Mouse (Mus musculus): ENCODE measurements at regions not wholly inside any gene's neighbourhood (a gene's known extent, or its start where the extent isn't known, plus 50 kb on each side); places are given as distances from the start of the nearest gene placed in this dataset.

GRCm38 (mm10) chr14:86445139-86445538 lies 695.9 kb downstream of the Diaph3 start:
- DNase-seq (ENCODE audit: extremely low spot score in 1 of 2, low spot score in 1 of 2), result no peak

DNA sequence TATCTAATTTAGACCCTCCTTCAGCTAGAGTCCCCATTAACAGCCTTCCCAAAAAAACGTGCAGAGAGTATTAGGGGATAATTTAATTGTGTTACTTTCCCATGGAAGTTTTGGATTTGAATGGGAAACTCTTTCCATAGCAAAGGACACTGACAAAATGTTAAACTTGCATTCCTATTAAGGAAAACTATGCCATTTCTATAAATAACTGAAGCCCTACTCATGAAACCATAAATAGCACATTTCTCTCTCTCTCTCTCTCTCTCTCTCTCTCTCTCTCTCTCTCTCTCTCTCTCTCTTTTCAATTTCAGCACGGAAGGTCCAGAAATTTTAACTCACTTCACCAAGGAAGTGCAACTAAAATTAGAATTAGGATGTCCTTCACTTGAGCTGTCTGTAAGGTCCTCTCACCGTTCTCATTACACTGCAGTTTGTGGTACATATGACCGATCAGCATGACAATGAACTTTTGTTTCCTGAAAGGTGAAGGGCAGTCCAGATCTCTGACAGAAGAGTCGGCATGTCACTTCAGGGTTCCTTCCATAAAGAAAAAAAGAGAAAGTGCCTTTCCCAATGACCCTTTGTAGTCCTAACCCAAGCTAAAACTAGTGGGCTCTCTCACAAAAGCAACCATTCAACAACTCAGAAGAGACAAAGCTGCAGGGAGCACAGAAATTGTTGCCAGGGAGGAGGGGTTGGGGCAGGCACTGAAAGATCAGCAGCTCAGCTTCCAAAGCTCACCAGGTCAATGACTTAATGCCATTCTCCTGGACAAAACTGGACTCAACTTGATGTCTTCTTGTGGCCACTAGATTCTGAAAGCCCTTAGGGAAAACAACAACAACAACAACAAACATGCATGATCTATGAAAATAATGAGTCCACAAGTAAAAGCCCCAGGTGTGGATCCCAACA lies 696.9 kb downstream of the Diaph3 start:
- DNase-seq (ENCODE audit: extremely low spot score in 1 of 2, low spot score in 1 of 2), result no peak

- DNase-seq (ENCODE audit: extremely low spot score in 1 of 2, low spot score in 1 of 2), result no peak
Observed at GRCm38 (mm10) chr14:86441895-86442679, 698.9 kb downstream of the Diaph3 start.

DNA sequence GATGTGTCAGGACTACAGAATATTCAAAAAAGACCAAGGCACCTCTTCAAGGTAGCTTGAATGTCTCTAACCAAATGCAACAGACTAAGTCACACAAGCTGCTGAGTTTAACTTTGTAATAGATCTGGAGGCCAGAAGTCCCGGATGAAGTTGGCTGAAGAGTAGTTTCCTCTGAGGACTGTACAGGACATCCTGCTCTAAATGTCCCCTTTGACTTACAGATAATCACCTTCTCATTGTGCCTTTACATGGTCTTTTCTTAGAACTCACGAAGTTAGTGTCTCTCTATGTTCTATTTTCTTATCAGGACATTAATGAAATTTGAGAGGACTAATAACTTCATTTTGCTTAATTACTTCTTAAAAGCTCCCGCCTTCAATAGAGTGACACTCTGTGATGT lies 703.7 kb downstream of the Diaph3 start:
- no peak for DNase-seq (ENCODE audit: extremely low spot score in 1 of 2, low spot score in 1 of 2)

GRCm38 (mm10) chr14:86435345-86435744 lies 705.7 kb downstream of the Diaph3 start:
- no peak for DNase-seq (ENCODE audit: extremely low spot score in 1 of 2, low spot score in 1 of 2)

DNA sequence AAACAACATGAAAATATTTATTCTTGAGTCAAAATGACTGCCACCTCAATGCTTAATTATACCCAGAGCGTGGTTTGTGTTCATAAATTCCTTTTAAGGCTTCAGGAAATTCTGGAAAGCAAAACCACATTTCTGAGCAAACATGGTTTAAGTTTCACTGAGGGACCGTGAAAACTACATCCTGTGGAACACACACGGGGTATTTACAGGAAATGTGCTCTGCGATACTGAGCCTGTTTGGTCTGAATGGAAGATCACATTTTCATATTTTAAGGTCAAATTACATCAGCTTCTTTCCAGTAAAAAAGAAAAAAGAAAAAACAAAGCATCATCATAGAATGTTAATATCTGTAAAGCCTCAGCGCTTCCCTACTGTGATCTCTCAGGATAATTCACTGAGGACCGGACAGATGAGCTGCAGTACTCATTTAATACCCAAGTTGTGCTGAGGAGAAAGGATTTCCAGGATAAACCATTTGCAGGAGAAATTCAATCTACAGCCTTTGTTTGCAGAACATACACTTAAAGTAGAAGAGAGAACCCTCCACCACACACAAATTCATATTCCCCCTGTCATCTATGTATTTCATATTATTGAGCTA lies 709.7 kb downstream of the Diaph3 start:
- no peak for DNase-seq (ENCODE audit: extremely low spot score in 1 of 2, low spot score in 1 of 2)

GRCm38 (mm10) chr14:86421881-86422280 lies 719.2 kb downstream of the Diaph3 start:
- no peak for DNase-seq (ENCODE audit: extremely low spot score in 1 of 2, low spot score in 1 of 2)

- DNase-seq (ENCODE audit: extremely low spot score in 1 of 2, low spot score in 1 of 2), result no peak
Observed at GRCm38 (mm10) chr14:86419959-86420598, 721.0 kb downstream of the Diaph3 start.

DNA sequence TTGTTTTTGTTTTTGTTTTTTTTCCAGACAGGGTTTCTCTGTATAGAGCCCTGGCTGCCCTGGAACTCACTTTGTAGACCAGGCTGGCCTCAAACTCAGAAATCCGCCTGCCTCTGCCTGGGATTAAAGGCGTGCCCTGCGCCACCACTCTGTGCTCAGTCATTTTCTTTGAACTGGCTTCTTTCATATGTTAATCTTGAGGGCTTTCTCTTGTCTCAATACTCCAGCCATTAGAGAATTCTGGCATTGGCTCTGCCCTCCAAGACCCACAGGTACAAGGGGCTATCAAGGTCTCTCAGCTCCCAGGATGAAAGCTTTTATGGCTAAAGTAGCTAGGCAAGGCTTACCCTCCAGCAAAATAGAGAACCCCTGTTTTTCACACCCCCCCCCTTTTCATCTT lies 744.2 kb downstream of the Diaph3 start:
- no peak for DNase-seq (ENCODE audit: extremely low spot score in 1 of 2, low spot score in 1 of 2)

DNA sequence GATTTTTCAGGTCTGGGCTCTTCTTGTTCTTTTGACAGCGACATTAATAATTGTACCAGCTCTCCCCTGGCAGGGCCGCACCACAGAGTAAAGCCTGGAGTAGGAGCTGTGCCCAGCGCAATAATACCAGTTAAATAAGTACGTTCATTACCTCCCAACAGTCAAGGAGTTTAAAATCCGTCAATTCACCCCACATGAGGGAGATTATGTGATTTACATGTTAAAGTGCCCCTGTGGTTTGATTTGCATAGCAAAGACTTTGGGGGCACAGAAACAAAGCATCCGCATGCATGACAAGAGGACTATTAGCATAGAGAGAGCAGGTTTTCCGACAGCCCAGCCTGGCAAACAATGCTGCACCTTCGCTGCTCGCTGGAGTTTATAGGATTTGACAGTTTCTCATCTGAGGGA lies 745.1 kb downstream of the Diaph3 start:
- no peak for DNase-seq (ENCODE audit: extremely low spot score in 1 of 2, low spot score in 1 of 2)

- no peak for DNase-seq (ENCODE audit: extremely low spot score in 1 of 2, low spot score in 1 of 2)
Observed at GRCm38 (mm10) chr14:86395531-86395930, 745.5 kb downstream of the Diaph3 start.

GRCm38 (mm10) chr14:86395068-86395467 lies 746.0 kb downstream of the Diaph3 start:
- DNase-seq (ENCODE audit: extremely low spot score in 1 of 2, low spot score in 1 of 2), result no peak

DNA sequence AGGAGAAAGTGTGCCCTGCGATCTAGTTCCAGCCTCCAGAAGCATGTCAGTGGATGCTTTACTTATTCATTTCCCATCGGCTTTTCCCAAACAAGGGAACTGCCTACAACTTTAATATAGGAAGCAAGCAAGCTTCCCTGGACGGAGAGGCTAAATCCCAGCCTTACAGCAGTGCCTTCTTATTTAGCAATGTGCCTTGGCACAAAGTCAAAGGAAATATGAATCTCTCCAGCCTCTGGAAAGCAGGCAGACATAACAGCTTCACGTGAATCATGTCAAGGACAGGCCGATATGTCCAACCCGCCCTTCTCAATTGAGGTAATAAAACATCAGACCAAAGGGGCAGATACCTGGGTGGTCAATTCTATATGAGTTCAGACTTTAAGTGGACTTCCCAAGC lies 755.9 kb downstream of the Diaph3 start:
- no peak for DNase-seq (ENCODE audit: extremely low spot score in 1 of 2, low spot score in 1 of 2)

GRCm38 (mm10) chr14:86365032-86365431 lies 776.0 kb downstream of the Diaph3 start:
- DNase-seq (ENCODE audit: extremely low spot score in 1 of 2, low spot score in 1 of 2), result no peak

GRCm38 (mm10) chr14:86360423-86361059 lies 780.5 kb downstream of the Diaph3 start:
- no peak for DNase-seq (ENCODE audit: extremely low spot score in 1 of 2, low spot score in 1 of 2)

GRCm38 (mm10) chr14:86358584-86358983 lies 782.5 kb downstream of the Diaph3 start:
- peak in 1 of 2 experiments; percentile 4 for DNase-seq (ENCODE audit: extremely low spot score in 1 of 2, low spot score in 1 of 2)

DNA sequence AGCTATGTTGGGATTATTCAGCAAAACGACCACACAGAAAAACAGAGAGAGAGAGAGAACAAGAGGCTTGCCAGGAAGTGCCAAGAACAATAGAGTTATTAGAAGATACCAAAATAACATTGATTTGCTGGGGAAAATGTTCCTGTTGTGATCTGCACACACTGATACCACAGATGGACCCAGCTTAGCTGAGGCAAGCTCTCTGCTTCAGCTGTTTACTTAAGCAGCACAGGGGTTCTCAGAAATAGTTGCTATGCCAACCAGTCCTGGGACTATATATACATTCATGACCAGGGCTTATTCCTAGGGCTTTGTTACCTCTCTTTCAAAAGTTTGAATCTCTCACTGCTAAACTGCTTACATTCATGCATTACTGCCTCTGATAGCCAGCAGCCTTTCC lies 790.5 kb downstream of the Diaph3 start:
- no peak for DNase-seq (ENCODE audit: extremely low spot score in 1 of 2, low spot score in 1 of 2)

GRCm38 (mm10) chr14:86339007-86339406 lies 802.0 kb downstream of the Diaph3 start:
- DNase-seq (ENCODE audit: extremely low spot score in 1 of 2, low spot score in 1 of 2), result no peak

DNA sequence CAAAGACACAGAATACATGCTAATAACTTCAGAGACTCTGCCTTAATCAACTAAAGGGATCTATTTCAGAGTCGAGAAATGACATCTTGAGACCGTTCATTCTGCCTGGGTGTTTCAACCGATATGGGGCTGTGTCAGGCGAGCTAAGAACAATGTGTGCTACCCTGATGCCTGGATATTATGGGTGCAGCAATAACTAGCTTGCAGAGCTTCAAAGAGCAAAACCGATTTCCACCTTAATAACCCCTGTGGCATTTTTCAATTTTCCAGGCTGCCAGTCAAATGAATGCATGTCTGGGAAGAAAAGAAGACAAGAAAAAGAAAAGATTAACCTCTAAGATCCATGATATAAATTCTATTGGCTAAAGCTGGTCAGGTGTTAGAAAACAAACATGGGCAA lies 804.0 kb downstream of the Diaph3 start:
- DNase-seq (ENCODE audit: extremely low spot score in 1 of 2, low spot score in 1 of 2), result no peak

DNA sequence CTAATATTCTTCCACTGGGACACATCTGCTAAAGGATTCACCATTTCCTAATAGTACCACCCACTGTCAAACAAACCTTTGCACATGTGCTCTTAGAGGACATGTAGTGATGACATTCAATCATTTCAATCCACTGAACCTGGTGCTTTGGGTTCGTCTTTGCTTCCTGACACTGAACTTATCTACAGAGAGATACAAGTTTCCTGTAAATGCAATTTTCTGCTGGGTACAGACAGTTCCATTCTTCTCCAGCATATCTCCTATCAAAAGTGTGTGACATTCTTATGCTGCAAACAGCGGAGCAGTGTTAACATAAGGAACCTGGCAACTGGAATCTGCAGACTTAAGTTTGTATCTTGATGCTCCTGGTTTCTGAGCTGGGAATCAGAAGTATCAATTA lies 805.8 kb downstream of the Diaph3 start:
- DNase-seq (ENCODE audit: extremely low spot score in 1 of 2, low spot score in 1 of 2), result no peak
